Mouse (Mus musculus) right cerebral cortex, adult 18-20 months (tissue): Measurements from ENCODE around the gene Unc80.
A peak's percentile ranks its signal among the peaks of the same experiment; 100 is the strongest.

ENCODE experiments used
- DNase-seq: peaks from one replicate; pipeline ENCODE4 v3.0.0; 2022; ENCODE audit warnings: mixed read lengths

Gene Unc80

DNA sequence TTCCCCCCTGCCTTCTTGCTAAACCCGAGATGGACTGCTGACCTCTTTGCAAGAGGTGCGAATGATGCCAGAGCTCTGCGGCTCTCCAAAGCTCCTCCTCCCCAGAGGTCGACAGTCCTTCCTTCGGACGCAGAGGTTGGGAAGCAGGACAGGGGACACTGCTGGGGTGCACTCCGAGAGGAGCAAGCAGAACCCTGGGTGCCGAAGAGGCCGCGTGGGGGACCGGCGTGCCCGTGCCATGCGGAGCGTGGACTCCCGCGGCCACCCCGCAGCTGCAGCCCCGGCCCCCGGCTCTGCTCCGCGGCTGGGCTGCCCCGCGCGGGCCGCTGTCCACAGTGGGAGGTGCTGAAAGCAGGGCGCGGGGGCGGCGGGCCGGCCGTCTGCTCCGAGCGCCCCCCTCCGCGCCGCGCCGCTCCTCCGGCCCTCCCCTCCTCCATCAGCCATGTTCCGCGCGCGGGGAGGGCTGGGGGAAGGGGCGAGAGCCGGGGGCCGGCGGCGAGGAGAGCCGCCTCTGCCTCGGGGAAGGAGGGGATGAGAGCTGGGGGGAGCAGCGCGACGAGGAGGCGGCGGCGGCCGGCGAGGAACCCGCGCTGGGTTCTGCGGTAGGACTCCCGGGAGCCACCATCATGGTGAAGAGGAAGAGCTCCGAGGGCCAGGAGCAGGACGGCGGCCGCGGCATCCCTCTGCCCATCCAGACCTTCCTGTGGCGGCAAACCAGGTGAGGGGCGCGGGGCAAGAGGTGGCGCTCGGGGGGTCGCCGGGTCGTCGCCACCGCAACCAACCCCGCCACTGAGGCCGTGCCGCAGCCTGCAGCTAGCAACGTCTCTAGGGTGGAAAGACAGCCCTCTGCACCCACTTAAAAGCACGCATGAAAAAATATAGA, at the start of gene Unc80:
Unc80 (plus strand) TSS at position 547 of the 883 bp plus-strand sequence.
- DNase-seq: peak; percentile 71

GRCm38 (mm10) chr1:66426073-66426472, 42.1 kb upstream of the Unc80 start:
- DNase-seq: no peak

GRCm38 (mm10) chr1:66430962-66431361, 37.2 kb upstream of the Unc80 start:
- no peak for DNase-seq

DNA sequence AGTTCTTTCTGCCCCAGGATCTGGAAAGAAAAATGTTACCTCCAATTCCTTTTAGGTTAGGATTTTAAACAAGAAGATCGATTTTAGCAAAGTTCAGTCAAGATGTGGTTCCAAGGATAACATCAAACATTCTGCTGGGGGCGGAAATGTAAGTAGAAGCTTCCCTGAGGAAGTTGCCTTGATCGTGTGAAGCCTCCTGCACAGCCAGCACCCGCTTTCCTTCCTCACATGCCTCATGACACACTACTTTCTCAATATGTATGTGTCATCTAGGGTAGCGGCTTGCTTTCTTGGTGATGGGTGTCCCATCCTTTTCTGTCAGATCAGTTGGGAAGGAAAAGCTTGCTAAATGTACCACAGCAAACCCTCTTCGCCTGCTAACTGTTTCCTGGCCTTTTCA, 36.7 kb upstream of the Unc80 start:
- peak; percentile 46 for DNase-seq

DNA sequence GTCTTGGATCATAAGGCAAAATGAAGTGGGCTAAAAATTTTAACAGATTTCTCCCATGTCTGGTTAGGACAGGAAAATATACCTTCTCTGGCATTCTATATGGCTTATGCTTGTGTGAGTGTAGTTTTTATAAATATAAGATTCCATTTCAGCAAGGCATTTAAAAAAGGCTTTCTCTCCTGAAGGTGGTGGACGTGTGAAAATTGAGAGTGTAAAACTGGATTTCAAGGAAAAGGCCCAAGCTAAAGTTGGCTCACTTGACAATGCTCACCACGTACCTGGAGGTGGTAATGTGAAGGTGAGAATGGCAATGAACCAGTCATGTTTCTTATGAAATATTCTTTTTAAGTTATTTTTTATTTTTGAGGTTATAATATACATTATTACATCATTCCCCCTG, 30.1 kb upstream of the Unc80 start:
- DNase-seq: no peak

DNA sequence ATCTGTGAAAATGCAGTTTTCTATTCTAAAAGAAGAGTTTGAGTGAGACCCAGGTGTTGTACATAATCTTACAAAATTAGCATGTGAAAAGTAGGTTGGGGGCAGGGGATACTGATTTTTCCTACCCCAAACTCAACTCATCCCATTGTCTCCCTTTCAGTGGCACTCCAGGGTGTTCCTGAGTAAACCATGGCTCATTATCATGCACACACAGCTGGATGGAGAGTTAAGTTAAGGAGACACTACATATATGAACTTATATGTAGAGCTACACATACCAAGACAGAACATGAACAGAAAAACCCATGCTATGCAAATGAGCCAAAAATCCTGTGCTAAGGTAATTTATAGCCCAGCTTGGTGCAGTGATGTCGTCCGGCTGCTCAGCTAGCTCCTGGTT, 25.2 kb upstream of the Unc80 start:
- DNase-seq: no peak

GRCm38 (mm10) chr1:66449471-66449870, 18.7 kb upstream of the Unc80 start:
- no peak for DNase-seq

DNA sequence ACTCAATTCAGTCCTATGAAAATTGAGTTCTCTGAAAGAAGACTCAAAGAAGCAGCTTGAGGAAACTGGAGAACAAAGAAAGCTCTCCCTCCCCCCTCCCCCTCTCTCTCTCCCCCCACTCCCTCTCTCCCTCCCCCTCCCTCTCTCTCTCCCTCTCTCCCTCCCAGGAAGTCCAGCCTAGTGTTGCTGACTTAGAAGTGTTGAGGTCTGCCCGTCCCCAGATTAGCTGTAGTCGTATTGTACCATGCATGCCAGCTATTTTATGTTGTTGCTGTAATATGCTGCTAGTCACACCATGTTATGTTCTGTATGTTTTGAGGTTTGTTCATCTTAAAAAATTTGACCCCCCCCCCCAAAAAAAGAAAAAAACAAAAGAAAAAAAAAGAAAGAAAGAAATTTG, 11.6 kb upstream of the Unc80 start:
- no peak for DNase-seq

DNA sequence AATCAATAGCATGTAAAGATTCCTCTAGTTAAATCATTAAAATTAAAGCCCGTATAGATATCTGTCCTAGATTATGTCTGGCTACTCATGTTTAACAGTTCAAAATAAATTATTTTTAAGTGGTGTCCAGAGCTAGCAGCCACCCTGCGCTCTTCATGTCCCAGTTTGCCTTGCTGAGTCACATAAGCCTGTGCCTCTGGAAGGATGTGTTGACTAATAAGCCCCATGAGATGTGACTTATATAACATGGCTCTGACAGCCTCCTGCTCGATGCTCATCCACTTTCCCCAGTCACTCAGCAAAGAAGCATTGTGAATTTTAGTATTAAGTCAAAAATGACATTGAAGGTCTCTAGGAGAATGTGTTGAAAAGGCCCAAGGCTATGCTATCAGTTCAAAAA, 10.4 kb upstream of the Unc80 start:
- peak; percentile 31 for DNase-seq

- DNase-seq: no peak
Measured at GRCm38 (mm10) chr1:66459394-66459793, 8.8 kb upstream of the Unc80 start.

DNA sequence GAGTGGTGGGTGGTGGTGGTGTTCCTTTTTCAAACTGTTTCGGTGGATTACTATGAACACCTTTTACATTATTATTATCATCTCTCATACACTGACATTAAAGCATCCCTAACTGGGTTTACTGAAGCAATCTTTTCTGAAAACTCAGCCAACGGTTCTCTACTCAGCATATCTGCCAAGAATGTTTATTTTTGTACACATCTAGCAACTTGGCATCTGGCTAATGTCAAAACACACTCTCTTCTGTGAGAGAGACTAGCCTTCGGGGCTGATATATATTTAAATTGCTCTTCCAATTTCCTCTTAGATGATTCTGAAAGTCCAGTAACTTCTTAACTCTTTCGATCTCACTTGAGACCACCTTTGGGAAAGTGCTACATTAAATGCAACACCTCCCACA, 7.3 kb upstream of the Unc80 start:
- no peak for DNase-seq

DNA sequence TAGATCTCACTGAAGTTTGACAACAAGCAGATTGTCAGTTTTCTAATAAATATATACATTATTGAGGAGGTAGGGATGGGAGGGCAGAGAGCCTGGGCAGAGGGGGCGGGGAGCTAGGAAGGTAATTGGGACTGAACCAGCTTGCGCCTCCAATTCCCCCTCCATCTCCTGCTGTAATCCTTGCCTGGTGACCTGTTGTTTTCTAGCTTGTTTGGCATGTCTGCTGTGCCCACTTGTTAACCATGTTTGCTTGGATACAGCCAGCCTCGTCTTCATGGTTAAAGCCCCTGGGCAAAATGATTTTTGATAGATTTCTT, 495 bp downstream of the Unc80 start:
- DNase-seq: peak; percentile 38

DNA sequence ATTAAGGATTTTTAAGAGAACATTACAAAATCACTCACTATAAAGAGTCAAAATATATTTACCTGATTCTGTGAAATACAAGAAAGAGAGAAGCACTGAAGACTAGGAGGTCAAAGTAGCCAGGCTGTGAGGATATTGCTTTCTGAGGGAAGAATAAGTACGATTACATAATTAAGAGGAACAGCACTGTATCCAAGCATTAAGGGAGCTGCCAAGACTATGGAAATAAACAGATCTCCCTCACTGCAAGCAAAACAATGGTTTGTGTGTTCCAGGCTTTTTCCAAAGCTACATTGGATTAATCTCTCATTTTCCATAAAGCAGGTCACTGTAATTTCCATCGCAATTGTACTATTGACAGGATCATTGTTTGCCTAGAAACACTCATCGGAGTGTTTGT, 14.6 kb downstream of the Unc80 start:
- no peak for DNase-seq

DNA sequence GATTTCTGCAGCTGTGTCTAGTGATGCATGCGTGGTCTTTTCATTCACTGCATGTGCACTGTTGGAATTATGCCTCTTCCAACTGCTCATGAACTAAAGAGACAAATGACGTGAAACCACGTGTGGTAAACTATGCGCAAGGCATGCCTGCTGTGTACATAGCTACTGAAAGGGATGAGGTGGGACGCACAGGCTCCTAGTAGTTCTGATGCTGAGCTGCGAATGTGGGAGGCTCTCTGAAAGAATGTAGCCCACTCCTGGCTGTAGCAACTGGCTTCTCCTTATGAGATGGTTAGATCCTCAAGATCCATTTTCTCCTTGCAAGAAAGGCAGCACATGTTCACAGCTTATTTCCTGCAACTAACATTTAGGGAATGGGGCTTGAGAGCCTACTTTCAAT, 24.9 kb downstream of the Unc80 start:
- DNase-seq: no peak

DNA sequence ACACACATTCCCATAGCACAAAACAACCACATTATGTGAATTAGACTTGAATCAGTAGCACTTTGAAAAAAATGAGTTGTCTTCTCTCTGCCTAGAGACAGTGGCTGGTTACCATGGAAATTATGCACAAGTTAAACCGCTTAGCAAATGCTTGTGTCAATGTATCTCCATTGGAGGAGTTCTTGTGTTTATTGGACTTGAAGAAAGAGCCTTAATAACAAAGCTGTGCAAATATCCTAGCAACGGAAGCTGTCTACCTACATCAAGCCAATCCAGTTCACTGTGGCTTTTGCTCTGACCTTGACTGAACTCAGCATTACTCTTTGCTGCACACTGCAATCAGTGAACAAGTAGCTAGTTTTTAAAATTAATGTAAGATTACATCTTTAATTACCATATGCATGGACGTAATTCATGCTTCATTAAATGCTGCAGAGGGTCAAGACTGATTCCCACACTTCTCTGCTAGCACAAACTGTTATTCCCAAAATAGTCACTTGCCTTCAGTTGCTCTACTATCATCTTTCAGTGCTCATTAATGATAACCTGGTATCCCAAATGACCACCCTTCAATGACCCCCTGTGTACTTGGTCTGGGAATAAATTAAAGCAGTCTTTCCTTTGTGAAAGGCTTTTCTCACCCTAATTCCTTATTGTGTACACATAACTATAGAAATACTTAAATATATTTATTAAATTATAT, 27.3 kb downstream of the Unc80 start:
- DNase-seq: no peak

DNA sequence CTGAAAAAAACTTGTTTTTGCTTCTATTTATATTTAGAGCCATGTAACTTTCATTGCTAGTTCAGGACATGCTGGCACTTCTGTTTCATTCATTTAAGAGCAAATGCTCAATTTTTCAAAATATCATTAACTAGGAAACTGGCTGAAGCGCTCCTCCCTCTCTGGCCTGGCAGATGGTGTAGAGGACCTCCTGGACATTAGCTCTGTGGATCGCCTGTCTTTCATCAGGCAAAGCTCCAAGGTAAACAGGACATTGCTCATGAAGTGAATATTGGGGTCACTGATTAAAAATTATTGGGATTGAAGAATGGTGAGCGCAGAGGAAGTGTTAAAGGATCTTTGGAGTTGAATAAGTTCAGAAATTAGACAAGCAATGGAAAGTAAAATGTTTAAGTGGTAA, 82.6 kb downstream of the Unc80 start:
- DNase-seq: no peak

GRCm38 (mm10) chr1:66552396-66552966, 84.3 kb downstream of the Unc80 start:
- DNase-seq: peak; percentile 85

DNA sequence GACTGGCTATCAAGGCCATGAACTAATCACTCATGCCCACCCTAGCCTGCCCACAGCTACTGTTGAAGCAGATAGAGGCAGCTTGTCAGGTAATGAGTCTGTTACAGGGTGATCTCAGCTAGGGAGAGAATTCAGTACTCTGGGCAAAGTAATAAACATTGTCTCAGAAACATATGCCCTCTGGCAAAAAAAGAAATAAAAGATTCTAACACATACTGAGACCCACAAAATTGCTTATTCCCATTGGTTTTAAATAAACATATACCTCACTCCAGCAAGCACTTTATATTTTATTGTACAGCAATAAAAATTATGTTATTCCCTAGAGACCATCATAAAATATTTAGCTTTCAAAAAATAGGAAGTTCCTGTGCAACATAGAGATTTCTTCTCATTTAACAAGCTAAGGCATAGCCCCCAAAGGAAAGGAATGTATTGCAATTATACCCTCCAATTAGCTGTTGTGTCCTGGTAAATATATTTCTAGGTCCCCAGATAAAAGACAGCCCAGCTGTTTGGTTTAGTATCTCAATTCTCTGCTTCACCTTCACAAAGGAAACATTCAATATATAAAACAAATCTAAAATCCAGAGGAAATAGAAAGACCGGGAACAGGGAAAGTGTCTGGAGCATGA, 93.6 kb downstream of the Unc80 start:
- no peak for DNase-seq

DNA sequence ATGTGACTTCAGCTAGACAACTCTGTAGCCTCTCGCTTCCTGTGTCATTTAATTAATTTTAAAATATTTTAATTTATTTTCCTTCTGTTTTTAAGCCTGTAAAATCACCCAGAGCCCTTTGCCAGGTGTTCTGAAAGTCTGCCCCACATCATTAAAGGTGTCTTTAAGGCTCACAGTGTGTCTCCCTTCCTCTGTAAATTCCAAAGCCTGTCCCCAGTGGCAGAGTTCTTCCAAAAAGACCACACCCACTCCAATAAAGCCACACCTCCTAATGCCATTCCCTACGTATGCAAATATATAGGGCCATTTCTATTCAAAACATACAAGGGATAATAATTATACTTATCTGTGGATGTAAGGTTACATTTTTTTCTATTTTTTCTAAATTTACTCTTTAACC, 94.2 kb downstream of the Unc80 start:
- DNase-seq: no peak

GRCm38 (mm10) chr1:66569736-66570135, 101.6 kb downstream of the Unc80 start:
- DNase-seq: no peak

DNA sequence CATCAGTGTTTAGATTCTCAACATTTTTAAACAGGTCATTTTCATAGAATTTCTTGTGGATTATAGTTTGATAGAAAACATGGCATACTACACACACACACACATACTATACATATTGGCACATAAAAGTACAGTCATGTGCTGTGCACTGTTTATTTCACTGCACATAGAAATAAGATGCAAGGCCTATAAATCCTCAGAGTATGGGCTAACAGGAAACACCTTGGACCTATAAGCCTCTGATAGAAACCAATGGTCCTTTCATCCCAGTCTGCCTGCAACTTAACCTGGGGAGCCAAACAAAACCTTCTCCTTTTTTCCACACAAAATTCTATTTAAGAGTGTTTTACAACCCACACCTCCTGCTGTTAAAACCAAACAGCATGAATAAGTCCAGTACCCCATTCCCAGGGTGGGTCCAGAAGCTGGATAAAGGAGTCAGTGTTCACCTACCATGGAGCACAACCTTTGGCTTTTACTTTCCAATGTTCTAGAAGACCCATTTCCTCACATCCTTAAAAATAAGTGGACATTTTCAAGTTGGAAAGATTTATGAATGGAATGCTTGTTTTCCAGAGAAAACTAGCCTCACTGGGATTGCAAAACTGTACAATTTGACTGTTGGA, 129.1 kb downstream of the Unc80 start:
- DNase-seq: no peak

GRCm38 (mm10) chr1:66608304-66608703, 140.1 kb downstream of the Unc80 start:
- no peak for DNase-seq

DNA sequence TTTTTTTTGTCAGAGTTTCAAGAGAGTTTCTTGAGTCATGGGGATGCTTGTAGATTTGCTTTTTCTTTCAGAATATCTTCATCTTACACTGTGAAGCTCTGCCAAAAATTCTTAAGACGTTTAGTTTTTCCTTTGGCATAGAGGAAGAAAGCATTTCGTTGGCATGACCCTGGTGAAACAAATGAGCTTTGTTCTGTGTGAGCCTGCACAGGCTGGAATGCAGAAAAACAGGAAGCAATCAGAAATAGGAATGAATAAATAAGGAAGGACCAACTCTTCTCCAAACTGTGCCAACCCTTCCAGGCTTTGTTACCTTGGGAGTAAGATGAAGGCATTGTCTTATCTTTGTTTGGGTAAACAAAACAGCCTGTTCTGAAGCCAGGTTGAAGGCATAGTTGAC, 149.0 kb downstream of the Unc80 start:
- DNase-seq: no peak
